21 mouse cellular contexts compared by ENCODE assay signal in the genomic region with DNA sequence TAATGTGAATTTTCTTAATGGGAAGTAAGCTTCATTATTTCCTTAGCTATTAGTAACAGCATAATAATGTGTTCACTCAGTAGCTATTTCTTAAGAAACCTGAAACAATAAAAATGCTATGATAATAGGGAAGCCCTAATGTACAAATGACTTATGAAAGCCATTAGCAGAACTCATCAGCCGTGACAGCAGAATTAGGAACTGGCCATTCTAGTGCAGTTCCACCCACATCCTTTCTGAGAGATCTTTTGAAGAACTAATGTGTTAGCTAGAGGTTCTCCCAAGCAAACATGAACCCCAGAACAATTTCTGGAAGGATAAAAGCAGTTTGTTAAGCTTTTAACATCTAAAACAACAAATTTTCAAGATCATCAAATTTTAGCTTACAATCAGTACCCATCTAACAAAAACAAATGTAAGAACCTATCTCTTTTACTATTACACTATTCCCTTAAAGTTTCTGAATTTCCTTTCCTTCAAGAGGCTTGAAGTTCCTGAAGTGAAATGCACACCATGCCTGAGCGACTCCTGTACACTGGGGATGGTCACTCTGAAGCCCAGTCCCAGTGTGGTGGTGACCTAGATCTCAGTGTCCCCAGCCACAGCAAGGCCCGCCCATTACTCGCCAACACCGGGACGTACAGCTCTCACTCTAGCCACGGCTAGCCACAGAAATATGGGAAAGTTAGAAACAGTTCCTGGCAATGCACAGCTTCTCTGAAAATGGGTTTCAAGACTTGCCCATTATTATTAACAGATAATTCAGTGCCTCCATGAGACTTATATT. TPM values are rescaled to one million over a fixed set of nuclear protein-coding genes. Genes with fewer than 3 reads are reported as not detected.
DNase-seq lines count a peak whose midpoint lies in the region; ATAC-seq and TF ChIP-seq lines count a peak whose summit lies in the region.
"Had no signal": no experiment of that assay in that cellular context is flagged by ENCODE, and none has a peak within 500 bp of the region (broad histone marks: within the 10 kb centered on the region; RNA-seq: fewer than 3 reads in every experiment).

No protein-coding gene starts in this region.

- WGBS in midbrain, embryonic 11.5 days = 90% methylated on average over 7 of the region's 7 CpGs
- WGBS in midbrain, embryonic 10.5 days = 92% methylated on average over 7 of the region's 7 CpGs
- WGBS in hindbrain, embryonic 10.5 days = 89% methylated on average over 7 of the region's 7 CpGs

- no peak for TF ChIP-seq POLR2A in CH12.LX (IDR thresholded peaks at IDR 0.05; ENCODE audit: low read depth, low read length)

- TF ChIP-seq EP300 in CH12.LX (IDR thresholded peaks at IDR 0.05; ENCODE audit: low read length) = no peak

- H3K36me3 ChIP-seq in midbrain, embryonic 11.5 days (ENCODE audit: control insufficient read depth, insufficient read depth, low read length) = peaks cover 9% of the 10 kb centered on the region; the same call in 1 of the 2 replicates
- H3K36me3 ChIP-seq in midbrain, embryonic 10.5 days = peaks cover 84% of the 10 kb centered on the region
- peaks cover 41 to 78% of the 10 kb centered on the region in 2 experiments for H3K36me3 ChIP-seq in CH12.LX (replicated peaks in 1 of 2; ENCODE audit: control insufficient read depth in 1 of 2, insufficient read depth in 1 of 2, low read length in 1 of 2)
- peaks cover 93% of the 10 kb centered on the region for H3K36me3 ChIP-seq in hindbrain, embryonic 10.5 days

- H3K79me2 ChIP-seq in CH12.LX (replicated peaks; ENCODE audit: control insufficient read depth, extremely low read depth, insufficient read depth, poor library complexity, severe bottlenecking) = peaks cover 1% of the 10 kb centered on the region

- ATAC-seq in midbrain, embryonic 11.5 days (ENCODE audit: low FRiP score) = no peak
- ATAC-seq in granulocyte monocyte progenitor cell, adult 5-6 weeks (replicated peaks; ENCODE audit: poor library complexity, severe bottlenecking) = peak; percentile 63
- ATAC-seq in neutrophil, adult 5-6 weeks (ENCODE audit: extremely low read depth, insufficient number of reproducible peaks, low FRiP score, poor library complexity, severe bottlenecking) = peak; percentile 63
- ATAC-seq: CD4-positive, CD25-positive, alpha-beta regulatory T cell, adult 4 months; forebrain, embryonic 13.5 days had no signal

- DNase-seq in midbrain, embryonic 11.5 days (ENCODE audit: low spot score, missing footprints) = peak; percentile 26
- DNase-seq in midbrain, embryonic 10.5 days (ENCODE audit: low spot score) = no peak
- DNase-seq in CH12.LX (ENCODE audit: extremely low read depth) = no peak
- DNase-seq in cerebellum, postnatal 36 days = no peak
- no peak for DNase-seq in hindbrain, embryonic 10.5 days (ENCODE audit: low spot score)
- DNase-seq: adrenal gland, postnatal 14 days; cerebellum, adult 18-20 months; cerebellum, postnatal 25 days; kidney, adult 18-20 months; kidney, postnatal 14 days; layer of hippocampus, postnatal 36 days had no signal

- TF ChIP-seq CTCF in CH12.LX (conservative IDR thresholded peaks at IDR 0.05 in 1 of 2, IDR thresholded peaks at IDR 0.05 in 1 of 2; ENCODE audit: low read depth in 2 of 2, low read length in 2 of 2) = no peak

- no peak overlapping the region for H3K4me3 ChIP-seq in midbrain, embryonic 11.5 days (ENCODE audit: low read depth, low read length)
- no peak overlapping the region for H3K4me3 ChIP-seq in midbrain, embryonic 10.5 days
- no peak overlapping the region for H3K4me3 ChIP-seq in CH12.LX (replicated peaks in 1 of 3; ENCODE audit: low read depth in 2 of 3, low read length in 2 of 3, poor library complexity in 1 of 3)
- H3K4me3 ChIP-seq in hindbrain, embryonic 10.5 days = no peak overlapping the region
- H3K4me3 ChIP-seq: embryonic facial prominence, embryonic 10.5 days; forebrain, embryonic 13.5 days; layer of hippocampus, adult 2 months; limb, embryonic 15.5 days; liver, embryonic 15.5 days had no signal

- H3K4me2 ChIP-seq in midbrain, embryonic 11.5 days = no peak overlapping the region
- H3K4me2 ChIP-seq in CH12.LX (ENCODE audit: insufficient read depth, low read depth, poor library complexity, severe bottlenecking) = no peak overlapping the region
- H3K4me2 ChIP-seq: forebrain, embryonic 13.5 days; limb, embryonic 15.5 days; liver, embryonic 15.5 days had no signal

- H3K9me3 ChIP-seq in midbrain, embryonic 11.5 days (ENCODE audit: control insufficient read depth, low read length) = no peaks in the 10 kb centered on the region
- no peaks in the 10 kb centered on the region for H3K9me3 ChIP-seq in midbrain, embryonic 10.5 days (replicated peaks)
- H3K9me3 ChIP-seq in CH12.LX (replicated peaks; ENCODE audit: low read length) = no peaks in the 10 kb centered on the region
- no peaks in the 10 kb centered on the region for H3K9me3 ChIP-seq in hindbrain, embryonic 10.5 days
- H3K9me3 ChIP-seq: embryonic facial prominence, embryonic 10.5 days; forebrain, embryonic 13.5 days; G1E; limb, embryonic 15.5 days; liver, embryonic 15.5 days had no signal

- H3K27ac ChIP-seq in midbrain, embryonic 11.5 days (ENCODE audit: low read depth, low read length) = no peak overlapping the region
- no peak overlapping the region for H3K27ac ChIP-seq in midbrain, embryonic 10.5 days (replicated peaks)
- 0 out of 2 replicates have a peak overlapping the region, but pooled peaks have one; percentile 11 for H3K27ac ChIP-seq in CH12.LX (ENCODE audit: insufficient read depth, low read depth)
- H3K27ac ChIP-seq in hindbrain, embryonic 10.5 days = no peak overlapping the region
- H3K27ac ChIP-seq: embryonic facial prominence, embryonic 10.5 days; forebrain, embryonic 13.5 days; layer of hippocampus, adult 2 months; limb, embryonic 15.5 days; liver, embryonic 15.5 days; stomach, postnatal 0 days had no signal

- in situ Hi-C loops in CH12.LX (cut with MboI; ENCODE audit: low pct_ligation_motif_present, low pct_unique_long_range_greater_than_20kb, low sequenced_read_pairs) = no loop called here

- TF ChIP-seq RAD21 in CH12.LX (IDR thresholded peaks at IDR 0.05; ENCODE audit: low read depth, low read length) = no peak

- dilution Hi-C loops in CH12.LX (cut with MboI; ENCODE audit: extremely low pct_ligation_motif_present, extremely low pct_unique_long_range_greater_than_20kb, low sequenced_read_pairs) = no loop called here

- no peaks in the 10 kb centered on the region for H3K4me1 ChIP-seq in midbrain, embryonic 11.5 days (ENCODE audit: control insufficient read depth, insufficient read depth, low read length)
- H3K4me1 ChIP-seq in midbrain, embryonic 10.5 days = no peaks in the 10 kb centered on the region
- peaks cover 9 to 38% of the 10 kb centered on the region in 2 experiments for H3K4me1 ChIP-seq in CH12.LX (ENCODE audit: control insufficient read depth in 1 of 2, insufficient read depth in 2 of 2)
- no peaks in the 10 kb centered on the region for H3K4me1 ChIP-seq in hindbrain, embryonic 10.5 days (replicated peaks)
- H3K4me1 ChIP-seq: embryonic facial prominence, embryonic 10.5 days; forebrain, embryonic 13.5 days; limb, embryonic 15.5 days; liver, embryonic 15.5 days had no signal

- no peak overlapping the region for H3K9ac ChIP-seq in midbrain, embryonic 11.5 days (ENCODE audit: low read length)
- H3K9ac ChIP-seq in CH12.LX (ENCODE audit: insufficient read depth, low read depth) = no peak overlapping the region
- H3K9ac ChIP-seq: forebrain, embryonic 13.5 days; limb, embryonic 15.5 days; liver, embryonic 15.5 days had no signal

- H3K27me3 ChIP-seq in midbrain, embryonic 11.5 days (ENCODE audit: control insufficient read depth, insufficient read depth, low read length) = no peaks in the 10 kb centered on the region
- H3K27me3 ChIP-seq in midbrain, embryonic 10.5 days (ENCODE audit: low read depth, poor library complexity, severe bottlenecking) = no peaks in the 10 kb centered on the region
- H3K27me3 ChIP-seq in CH12.LX (replicated peaks) = no peaks in the 10 kb centered on the region
- H3K27me3 ChIP-seq in hindbrain, embryonic 10.5 days (ENCODE audit: insufficient read depth, poor library complexity, severe bottlenecking) = no peaks in the 10 kb centered on the region
- H3K27me3 ChIP-seq: forebrain, embryonic 13.5 days; limb, embryonic 15.5 days; liver, embryonic 15.5 days had no signal

TF ChIP-seq in CH12.LX, 34 proteins besides CTCF, POLR2A, EP300 and RAD21:
- no peak for TF ChIP-seq USF2 (conservative IDR thresholded peaks at IDR 0.05; ENCODE audit: low read depth, low read length)
- TF ChIP-seq BHLHE40 (IDR thresholded peaks at IDR 0.05; ENCODE audit: low read depth, low read length) = no peak
TF ChIP-seq in CH12.LX: peak in this region for 0.

RNA-seq across cellular contexts. Expression of a gene that starts 13.4 kb away (rescaled TPM):
- 80.7 and 83.0 TPM in 2 replicates for polyA plus RNA-seq in midbrain, embryonic 11.5 days (2014; fragmentation: Nextera tagmentation; extraction: Ambion mirVana)
- 52.5 and 56.9 TPM in 2 replicates for polyA plus RNA-seq in midbrain, embryonic 10.5 days (2016; fragmentation: Nextera tagmentation; extraction: Ambion mirVana)
- total RNA-seq in CH12.LX (2012; rRNA removed) = 41.2 and 47.9 TPM in 2 replicates
- total RNA-seq in CH12.LX (2014; rRNA removed) = 35.3 and 39.8 TPM in 2 replicates
- 38.6 and 39.5 TPM in 2 replicates for polyA plus RNA-seq in CH12.LX (2012; ENCODE audit: insufficient read length, low read depth)
- total RNA-seq in granulocyte monocyte progenitor cell, adult 5-6 weeks (2014; fragmentation: Nextera tagmentation) = 63.8 and 67.1 TPM in 2 replicates
- total RNA-seq in granulocyte monocyte progenitor cell, adult 5-6 weeks (2017) = 155 and 170 TPM in 2 replicates
- total RNA-seq in neutrophil, adult 5-6 weeks (2017) = 103 and 117 TPM in 2 replicates
- polyA plus RNA-seq in hindbrain, embryonic 10.5 days (2016; fragmentation: Nextera tagmentation; extraction: Ambion mirVana) = 51.7 and 54.0 TPM in 2 replicates

RNA-seq across cellular contexts. Expression of a gene that starts 43.4 kb away (rescaled TPM):
- 0.33 and 0.57 TPM in 2 replicates for polyA plus RNA-seq in midbrain, embryonic 11.5 days (2014; fragmentation: Nextera tagmentation; extraction: Ambion mirVana)
- polyA plus RNA-seq in midbrain, embryonic 10.5 days (2016; fragmentation: Nextera tagmentation; extraction: Ambion mirVana) = 0.27 and 0.37 TPM in 2 replicates
- total RNA-seq in CH12.LX (2012; rRNA removed) (0.08 TPM in 1 of 2 replicates, not detected in the other), CH12.LX (2014; rRNA removed) (0.08 TPM in 1 of 2 replicates, not detected in the other)
- 0.09 and 0.10 TPM in 2 replicates for polyA plus RNA-seq in CH12.LX (2012; ENCODE audit: insufficient read length, low read depth)
- 9.8 and 13.1 TPM in 2 replicates for total RNA-seq in granulocyte monocyte progenitor cell, adult 5-6 weeks (2014; fragmentation: Nextera tagmentation)
- total RNA-seq in granulocyte monocyte progenitor cell, adult 5-6 weeks (2017) = 14.4 and 17.5 TPM in 2 replicates
- 433 and 491 TPM in 2 replicates for total RNA-seq in neutrophil, adult 5-6 weeks (2017)
- polyA plus RNA-seq in hindbrain, embryonic 10.5 days (2016; fragmentation: Nextera tagmentation; extraction: Ambion mirVana) = 0.30 and 0.31 TPM in 2 replicates
